8 mouse cellular contexts compared by ENCODE assay signal in the genomic region with DNA sequence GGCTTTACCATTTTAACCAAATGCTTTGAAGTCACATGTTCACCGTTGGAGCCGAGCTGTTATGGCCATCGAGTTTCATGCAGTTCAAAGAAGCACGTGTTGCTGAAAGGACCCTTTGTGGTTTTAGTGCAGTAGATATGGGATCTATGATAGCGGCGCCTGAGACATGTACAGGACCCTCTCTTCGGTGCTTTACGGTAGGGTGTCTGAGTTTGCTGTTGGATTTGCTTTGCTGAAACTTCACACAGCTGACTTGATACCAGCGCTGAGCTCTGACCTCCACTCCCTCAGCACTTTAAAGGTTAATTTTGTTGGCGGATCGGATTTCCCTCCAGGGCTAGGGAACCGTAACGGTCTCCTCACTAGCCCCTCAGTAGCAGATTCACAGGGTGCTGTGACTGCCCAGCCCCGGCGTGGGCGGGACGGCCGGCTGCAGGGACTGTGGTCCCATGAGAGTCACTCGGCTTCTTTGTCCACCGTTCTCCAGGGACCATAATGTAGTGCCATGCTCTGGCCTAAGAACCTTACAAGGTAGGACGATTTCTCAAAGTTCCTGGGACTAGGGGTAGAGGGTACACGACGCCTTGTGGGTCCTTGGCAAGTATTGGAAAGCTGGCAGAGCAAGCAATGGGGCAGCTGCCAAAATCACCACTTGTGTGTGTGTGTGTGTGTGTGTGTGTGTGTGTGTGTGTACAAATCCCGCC.
DNase-seq lines count a peak whose midpoint lies in the region; TF ChIP-seq lines count a peak whose summit lies in the region.

No protein-coding gene starts in this region.

- peaks cover 14% of the 10 kb centered on the region; the same call in 1 of the 2 replicates for H3K4me1 ChIP-seq in spleen, adult 2 months (ENCODE audit: control insufficient read depth, insufficient read depth, insufficient read length)
- H3K4me1 ChIP-seq in midbrain, embryonic 10.5 days = peaks cover 82% of the 10 kb centered on the region

- TF ChIP-seq CTCF in spleen, adult 2 months (IDR thresholded peaks at IDR 0.05; ENCODE audit: extremely low read depth, insufficient read depth, insufficient read length, insufficient replicate concordance) = no peak

- no peak for DNase-seq in spleen, adult 2 months (ENCODE audit: low read depth in 1 of 2, low spot score in 2 of 2)
- no peak for DNase-seq in spleen, postnatal 4 days (ENCODE audit: low spot score in 2 of 2)
- DNase-seq in embryo, embryonic 9.5 days (ENCODE audit: extremely low spot score) = peak; percentile 82
- DNase-seq in heart, postnatal 10 days = peak; percentile 72 to 75
- peak; percentile 74 to 79 for DNase-seq in kidney, postnatal 25 days
- peak; percentile 76 for DNase-seq in midbrain, embryonic 10.5 days (ENCODE audit: low spot score)
- no peak for DNase-seq in MN1 (ENCODE audit: low spot score)
- DNase-seq in left cerebral cortex, adult 18-20 months (ENCODE audit: low spot score in 2 of 2) = no peak

- H3K36me3 ChIP-seq in spleen, adult 2 months (ENCODE audit: control insufficient read depth, insufficient read depth, low read length) = no peaks in the 10 kb centered on the region
- no peaks in the 10 kb centered on the region for H3K36me3 ChIP-seq in midbrain, embryonic 10.5 days

- intact Hi-C loops in heart, postnatal 10 days (cut with DNase I) = no loop called here

- H3K27me3 ChIP-seq in spleen, adult 2 months (ENCODE audit: control insufficient read depth, insufficient read depth, low read length) = no peaks in the 10 kb centered on the region
- H3K27me3 ChIP-seq in midbrain, embryonic 10.5 days (ENCODE audit: low read depth, poor library complexity, severe bottlenecking) = peaks cover 47% of the 10 kb centered on the region

- peak overlapping the region; percentile 16; the same call in 1 of the 2 replicates for H3K4me3 ChIP-seq in spleen, adult 2 months (ENCODE audit: extremely low read depth, insufficient read depth, insufficient read length)
- H3K4me3 ChIP-seq in midbrain, embryonic 10.5 days = peak overlapping the region; percentile 55

- H3K27ac ChIP-seq in spleen, adult 2 months (ENCODE audit: insufficient read depth, low read length) = no peak overlapping the region
- H3K27ac ChIP-seq in midbrain, embryonic 10.5 days (replicated peaks) = peak overlapping the region; percentile 67

- WGBS in spleen, adult 2 months = 12% methylated on average over 24 of the region's 24 CpGs
- WGBS in midbrain, embryonic 10.5 days = under 1% methylated on average over 24 of the region's 24 CpGs

- H3K9me3 ChIP-seq in midbrain, embryonic 10.5 days (replicated peaks) = no peaks in the 10 kb centered on the region

- TF ChIP-seq POLR2A in spleen, adult 2 months (IDR thresholded peaks at IDR 0.05; ENCODE audit: low read depth, low read length) = no peak

Comparison
In these comparisons a context has a peak if more than half of its experiments do, and no peak if none do; other contexts are left out.
1. DNase-seq: peak in embryo, embryonic 9.5 days (single experiment), heart, postnatal 10 days (2 of 2), kidney, postnatal 25 days (2 of 2) and midbrain, embryonic 10.5 days (single experiment); none in spleen, adult 2 months (0 of 2), spleen, postnatal 4 days (0 of 2), MN1 (single experiment) and left cerebral cortex, adult 18-20 months (0 of 2).